Mouse (Mus musculus) stomach, postnatal 0 days (tissue): ENCODE results near the gene Col6a6. TPM values are rescaled to one million over a fixed set of nuclear protein-coding genes. Genes with fewer than 3 reads are reported as not detected.

Experiments used
- ATAC-seq: fragments of 200-750 bp; cut with Nextera tagmentation; 2 replicates; pipeline ENCODE4 v1.8.0; 2017; ENCODE audit not compliant: low FRiP score, low TSS enrichment
- DNase-seq: peaks from one replicate; pipeline ENCODE4 v3.0.0-alpha.2; 2016; ENCODE audit warnings: low spot score
- H3K27ac ChIP-seq: fragments of 300-500 bp; sonication (generic); replicated peaks from 2 replicates; pipeline ENCODE4 v1.5.1; 2014; ENCODE audit warnings: mild to moderate bottlenecking, control low read depth
- H3K27me3 ChIP-seq: fragments of 300-500 bp; sonication (generic); 2 replicates; pipeline ENCODE4 v1.6.1; 2014; ENCODE audit warnings: low read length; ENCODE audit not compliant: control insufficient read depth, insufficient read depth
- H3K36me3 ChIP-seq: fragments of 300-500 bp; sonication (generic); 2 replicates; pipeline ENCODE4 v1.6.1; 2014; ENCODE audit warnings: low read length, mixed read lengths; ENCODE audit not compliant: control insufficient read depth, insufficient read depth
- H3K4me1 ChIP-seq: fragments of 300-500 bp; sonication (generic); replicated peaks from 2 replicates; pipeline ENCODE4 v1.6.1; 2014; ENCODE audit warnings: antibody characterized with exemption; ENCODE audit not compliant: control insufficient read depth, insufficient read depth
- H3K4me2 ChIP-seq: fragments of 300-500 bp; sonication (generic); replicated peaks from 2 replicates; pipeline ENCODE4 v1.6.1; 2014; ENCODE audit warnings: low read depth, mild to moderate bottlenecking, control low read depth, moderate library complexity
- H3K4me3 ChIP-seq: fragments of 300-500 bp; sonication (generic); 2 replicates; pipeline ENCODE4 v1.5.1; 2014; ENCODE audit warnings: low read depth, low read length, control low read depth
- H3K9ac ChIP-seq: fragments of 300-500 bp; sonication (generic); 2 replicates; pipeline ENCODE4 v1.6.1; 2014; ENCODE audit warnings: mild to moderate bottlenecking, low read length, control low read depth, mixed read lengths
- H3K9me3 ChIP-seq: fragments of 300-500 bp; sonication (generic); 2 replicates; pipeline ENCODE4 v1.6.1; 2016; ENCODE audit warnings: low read length; ENCODE audit not compliant: control insufficient read depth
- CTCF ChIP-seq: IDR thresholded peaks from 2 replicates; pipeline ENCODE4 v1.5.1; 2016; ENCODE audit warnings: antibody characterized with exemption, low read depth, mild to moderate bottlenecking, moderate library complexity
- EP300 ChIP-seq: optimal IDR thresholded peaks from 2 replicates; pipeline ENCODE3; 2016; ENCODE audit warnings: antibody characterized with exemption
- WGBS: fragments of 180-500 bp; shearing (Covaris S2); extraction: QIAGEN DNeasy Blood & Tissue Kit; methylation state at CpG from one replicate; pipeline ENCODE4 v1.1.7; 2014; 5-methylcytosine and 5-hydroxymethylcytosine counted together
- polyA plus RNA-seq: library from polyadenylated mRNA; unstranded; fragments of >200 nt; fragmentation: Nextera tagmentation; extraction: Ambion mirVana; gene quantifications from 2 replicates; pipeline ENCODE4 v1.2.1, GENCODE M21; 2015

The Col6a6 gene
- polyA plus RNA-seq, 1 experiment from 2014 or later = 0.18 TPM

GRCm38 (mm10) chr9:105780696-105781095 is 47.3 kb downstream of the Col6a6 start:
- WGBS = 96% methylated on average over 15 of the region's 15 CpGs
- Histone ChIP-seq H3K9me3 (no peaks in the 10 kb centered on the region), H3K4me2 (no peak overlapping the region), H3K27me3 (no peaks in the 10 kb centered on the region), H3K27ac (no peak overlapping the region), H3K4me3 (no peak overlapping the region), H3K9ac (no peak overlapping the region), H3K4me1 (no peaks in the 10 kb centered on the region), H3K36me3 (no peaks in the 10 kb centered on the region)
- DNase-seq = no peak
- no peak for TF ChIP-seq EP300
- no peak for TF ChIP-seq CTCF
- no peak for ATAC-seq

DNA sequence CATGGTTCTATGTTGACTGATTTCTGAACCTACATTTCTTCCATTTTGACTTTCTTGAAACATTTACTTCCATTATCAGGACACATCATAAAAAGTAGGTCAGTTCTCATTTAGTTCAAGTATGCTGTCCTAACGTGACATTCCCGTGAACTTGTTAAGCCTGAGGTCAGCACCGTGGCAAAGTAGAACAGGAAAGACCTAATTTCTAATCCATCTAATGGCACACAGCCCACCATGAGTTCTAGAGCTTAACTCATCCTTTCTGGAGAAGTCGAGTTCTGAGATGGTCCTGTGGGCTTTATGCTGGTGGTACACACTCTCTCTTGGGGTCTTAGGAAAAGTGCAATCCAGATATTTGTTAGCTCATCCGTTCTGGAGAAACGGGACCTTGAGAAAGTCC is 49.2 kb downstream of the Col6a6 start:
- ATAC-seq (no peak), DNase-seq (no peak)
- WGBS = 88% methylated on average over 6 of the region's 6 CpGs
- TF ChIP-seq EP300 = no peak
- TF ChIP-seq CTCF = no peak
- no peak overlapping the region for H3K27ac ChIP-seq
- H3K36me3 ChIP-seq = no peaks in the 10 kb centered on the region
- H3K4me1 ChIP-seq = no peaks in the 10 kb centered on the region; the same call in 1 of the 2 replicates
- no peak overlapping the region for H3K4me3 ChIP-seq
- no peaks in the 10 kb centered on the region for H3K9me3 ChIP-seq
- no peak overlapping the region for H3K4me2 ChIP-seq
- H3K27me3 ChIP-seq = no peaks in the 10 kb centered on the region
- no peak overlapping the region for H3K9ac ChIP-seq

DNA sequence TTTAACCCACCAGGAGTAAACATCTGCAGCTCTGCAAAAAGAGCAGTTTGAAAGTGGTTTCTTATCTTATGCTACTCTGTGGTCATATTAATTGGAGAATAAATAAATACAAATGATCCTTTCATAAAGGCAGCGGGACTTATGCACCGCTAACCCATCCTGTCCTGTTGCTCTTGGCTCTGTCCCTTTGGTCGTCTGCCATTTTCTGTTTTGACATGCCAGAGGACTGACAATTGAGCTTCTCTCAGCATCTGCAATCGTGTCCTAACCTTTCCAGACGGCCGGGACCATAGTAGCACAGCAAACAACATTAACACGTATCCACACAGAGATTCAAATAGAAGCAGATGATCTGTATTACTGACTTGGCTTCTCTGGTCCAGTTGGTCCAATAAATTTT is 53.1 kb downstream of the Col6a6 start:
- no peaks in the 10 kb centered on the region for H3K9me3 ChIP-seq
- H3K4me2 ChIP-seq = no peak overlapping the region
- 53% methylated on average over 7 of the region's 7 CpGs for WGBS
- H3K27ac ChIP-seq = no peak overlapping the region
- no peak for ATAC-seq
- H3K27me3 ChIP-seq = no peaks in the 10 kb centered on the region
- DNase-seq = no peak
- no peaks in the 10 kb centered on the region; the same call in 1 of the 2 replicates for H3K4me1 ChIP-seq
- TF ChIP-seq EP300 (no peak), CTCF (no peak)
- H3K9ac ChIP-seq = no peak overlapping the region
- no peaks in the 10 kb centered on the region for H3K36me3 ChIP-seq
- no peak overlapping the region for H3K4me3 ChIP-seq

- Histone ChIP-seq H3K4me2 (no peak overlapping the region), H3K36me3 (no peaks in the 10 kb centered on the region), H3K27me3 (no peaks in the 10 kb centered on the region), H3K9me3 (no peaks in the 10 kb centered on the region), H3K27ac (no peak overlapping the region), H3K4me1 (no peaks in the 10 kb centered on the region; the same call in 1 of the 2 replicates), H3K9ac (no peak overlapping the region), H3K4me3 (no peak overlapping the region)
- ATAC-seq (no peak), DNase-seq (no peak)
- TF ChIP-seq CTCF (no peak), EP300 (no peak)
- 83% methylated on average over 19 of the region's 19 CpGs for WGBS
Observed at GRCm38 (mm10) chr9:105774321-105774720, 53.6 kb downstream of the Col6a6 start.

DNA sequence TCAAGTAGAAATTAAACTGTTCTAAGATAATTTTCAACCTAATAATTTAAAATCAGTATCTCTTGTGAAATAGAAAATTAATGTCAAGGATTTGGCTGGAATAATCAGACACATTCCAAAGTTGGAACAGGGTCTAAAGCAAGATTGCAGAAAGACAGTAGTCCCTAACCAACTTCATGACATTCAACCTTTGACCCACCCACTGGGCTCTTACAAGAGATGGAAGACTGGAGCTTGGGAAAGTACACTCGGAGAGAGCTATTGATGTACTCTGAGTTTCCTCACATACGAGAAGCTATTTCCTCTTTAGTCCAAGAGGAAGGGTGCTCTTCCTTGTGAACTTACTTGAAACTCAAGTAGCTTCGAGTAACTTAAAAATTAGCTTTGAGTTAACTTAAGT is 56.6 kb downstream of the Col6a6 start:
- Histone ChIP-seq H3K36me3 (no peaks in the 10 kb centered on the region), H3K27me3 (no peaks in the 10 kb centered on the region), H3K4me1 (no peaks in the 10 kb centered on the region; the same call in 1 of the 2 replicates), H3K27ac (no peak overlapping the region), H3K9me3 (no peaks in the 10 kb centered on the region), H3K9ac (no peak overlapping the region), H3K4me3 (no peak overlapping the region), H3K4me2 (no peak overlapping the region)
- TF ChIP-seq CTCF = no peak
- no peak for TF ChIP-seq EP300
- 65% methylated on average over 3 of the region's 3 CpGs for WGBS
- DNase-seq (no peak), ATAC-seq (no peak)

DNA sequence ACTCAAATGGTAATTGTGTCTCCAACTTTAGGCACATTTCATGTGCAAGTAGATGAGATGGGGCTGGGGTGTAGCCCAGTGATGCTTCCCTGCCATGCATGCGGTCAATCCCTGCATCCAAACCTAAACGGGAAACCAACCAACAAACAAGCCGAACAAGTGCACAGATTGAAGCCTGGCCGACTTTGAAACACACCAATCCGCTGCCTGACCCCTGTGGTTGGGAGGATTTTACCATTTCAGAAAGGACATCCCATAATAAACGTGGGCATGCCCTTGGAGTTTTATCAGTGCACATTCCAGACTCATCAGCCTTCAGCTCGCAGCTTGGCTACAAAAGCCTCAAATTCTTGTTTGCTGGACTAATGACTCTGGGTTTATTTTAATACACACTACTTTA is 57.3 kb downstream of the Col6a6 start:
- TF ChIP-seq CTCF = no peak
- TF ChIP-seq EP300 = no peak
- H3K4me3 ChIP-seq = no peak overlapping the region
- DNase-seq (no peak), ATAC-seq (no peak)
- no peaks in the 10 kb centered on the region for H3K36me3 ChIP-seq
- H3K9ac ChIP-seq = no peak overlapping the region
- no peaks in the 10 kb centered on the region; the same call in 1 of the 2 replicates for H3K4me1 ChIP-seq
- no peaks in the 10 kb centered on the region for H3K9me3 ChIP-seq
- H3K27me3 ChIP-seq = no peaks in the 10 kb centered on the region
- no peak overlapping the region for H3K4me2 ChIP-seq
- no peak overlapping the region for H3K27ac ChIP-seq
- WGBS = 64% methylated on average over 7 of the region's 7 CpGs
